Mouse (Mus musculus) midbrain, embryonic 16.5 days (tissue): ENCODE measurements around the gene Ap3b1. TPM values are rescaled to one million over a fixed set of nuclear protein-coding genes. Genes with fewer than 3 reads are reported as not detected.
A peak's percentile ranks its signal among the peaks of the same experiment; 100 is the strongest.
"Not testable (repeated sequence)": the region's sequence is repeated elsewhere in the genome, so short reads cannot be mapped to it uniquely, and the experiment has no call there.

Experiments used
- ATAC-seq: fragments of 200-750 bp; cut with Nextera tagmentation; 2 replicates; pipeline ENCODE4 v1.8.0; 2017; ENCODE audit warnings: moderate TSS enrichment
- H3K27ac ChIP-seq: fragments of 300-500 bp; sonication (generic); 2 replicates; pipeline ENCODE4 v1.5.1; 2014; ENCODE audit warnings: mild to moderate bottlenecking, low read length, mixed read lengths
- H3K27me3 ChIP-seq: fragments of 300-500 bp; sonication (generic); 2 replicates; pipeline ENCODE4 v1.6.1; 2014; ENCODE audit warnings: low read depth, low read length, mixed read lengths; ENCODE audit not compliant: control insufficient read depth, insufficient read depth
- H3K36me3 ChIP-seq: fragments of 300-500 bp; sonication (generic); 2 replicates; pipeline ENCODE4 v1.6.1; 2014; ENCODE audit warnings: mild to moderate bottlenecking, low read length, moderate library complexity, mixed read lengths; ENCODE audit not compliant: control insufficient read depth, insufficient read depth
- H3K4me1 ChIP-seq: fragments of 300-500 bp; sonication (generic); 2 replicates; pipeline ENCODE4 v1.6.1; 2014; ENCODE audit warnings: mild to moderate bottlenecking, low read length, mixed read lengths; ENCODE audit not compliant: control insufficient read depth, insufficient read depth
- H3K4me2 ChIP-seq: fragments of 300-500 bp; sonication (generic); 2 replicates; pipeline ENCODE4 v1.6.1; 2014; ENCODE audit warnings: mild to moderate bottlenecking, low read length, mixed read lengths
- H3K4me3 ChIP-seq: fragments of 300-500 bp; sonication (generic); 2 replicates; pipeline ENCODE4 v1.5.1; 2014; ENCODE audit warnings: low read depth, mild to moderate bottlenecking, low read length, moderate library complexity, mixed read lengths
- H3K9ac ChIP-seq: fragments of 300-500 bp; sonication (generic); 2 replicates; pipeline ENCODE4 v1.6.1; 2014; ENCODE audit warnings: low read depth, low read length, mixed read lengths
- H3K9me3 ChIP-seq: fragments of 300-500 bp; sonication (generic); replicated peaks from 2 replicates; pipeline ENCODE4 v1.6.1; 2014; ENCODE audit warnings: mild to moderate bottlenecking, low read length, mixed read lengths; ENCODE audit not compliant: control insufficient read depth, poor library complexity, severe bottlenecking
- WGBS: fragments of 180-500 bp; shearing (Covaris S2); extraction: QIAGEN DNeasy Blood & Tissue Kit; methylation state at CpG from one replicate; pipeline ENCODE4 v1.1.7; 2014; 5-methylcytosine and 5-hydroxymethylcytosine counted together
- polyA plus RNA-seq: library from polyadenylated mRNA; unstranded; fragments of >200 nt; fragmentation: Nextera tagmentation; extraction: Ambion mirVana; gene quantifications from 2 replicates; pipeline ENCODE4 v1.2.1, GENCODE M21; 2015

The Ap3b1 gene
- polyA plus RNA-seq, 1 experiment from 2014 or later = 27.2 TPM

GRCm38 (mm10) chr13:94338357-94338756 lies 20.4 kb upstream of the Ap3b1 start:
- Histone ChIP-seq H3K9me3 (no peaks in the 10 kb centered on the region), H3K4me3 (no peak overlapping the region), H3K4me1 (no peaks in the 10 kb centered on the region), H3K36me3 (no peaks in the 10 kb centered on the region), H3K27ac (no peak overlapping the region), H3K4me2 (no peak overlapping the region), H3K9ac (no peak overlapping the region), H3K27me3 (no peaks in the 10 kb centered on the region)
- ATAC-seq = no peak
- 73% methylated on average over 3 of the region's 3 CpGs for WGBS

DNA sequence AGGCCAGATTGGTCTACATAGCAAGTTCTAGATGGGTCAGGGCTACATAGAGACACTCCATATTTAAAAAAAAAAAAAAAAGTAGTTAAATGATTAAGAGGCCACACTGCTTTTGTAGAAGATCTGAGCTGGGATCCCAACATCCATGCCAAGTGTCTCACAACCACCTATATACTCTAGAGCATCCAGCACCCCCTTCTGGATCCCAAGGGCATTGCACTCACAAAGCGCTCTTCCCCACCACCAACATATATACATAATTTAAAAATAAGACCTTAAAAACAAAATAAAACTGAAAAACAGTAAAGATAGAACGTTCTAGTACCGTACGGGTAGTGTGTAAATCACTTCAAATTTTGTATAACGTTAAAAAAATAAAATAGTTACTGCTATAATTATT lies 15.6 kb upstream of the Ap3b1 start:
- H3K4me2 ChIP-seq = no peak overlapping the region
- no peaks in the 10 kb centered on the region for H3K9me3 ChIP-seq
- WGBS = 95% methylated on average over 5 of the region's 5 CpGs
- H3K4me3 ChIP-seq = no peak overlapping the region
- H3K27ac ChIP-seq = no peak overlapping the region
- no peaks in the 10 kb centered on the region for H3K27me3 ChIP-seq
- no peaks in the 10 kb centered on the region for H3K36me3 ChIP-seq
- no peaks in the 10 kb centered on the region for H3K4me1 ChIP-seq
- ATAC-seq = no peak
- H3K9ac ChIP-seq = no peak overlapping the region

GRCm38 (mm10) chr13:94344600-94344999 lies 14.2 kb upstream of the Ap3b1 start:
- not testable (repeated sequence) for H3K4me2 ChIP-seq, H3K4me3 ChIP-seq, H3K27ac ChIP-seq, H3K36me3 ChIP-seq, ATAC-seq, H3K4me1 ChIP-seq, H3K9me3 ChIP-seq, H3K27me3 ChIP-seq, H3K9ac ChIP-seq
- WGBS = 95% methylated on average over 14 of the region's 14 CpGs

- Histone ChIP-seq H3K9ac (no peak overlapping the region), H3K4me1 (peaks cover 8% of the 10 kb centered on the region), H3K9me3 (no peaks in the 10 kb centered on the region), H3K36me3 (no peaks in the 10 kb centered on the region), H3K27me3 (no peaks in the 10 kb centered on the region), H3K4me3 (no peak overlapping the region), H3K4me2 (no peak overlapping the region), H3K27ac (no peak overlapping the region)
- WGBS = 89% methylated on average over 3 of the region's 3 CpGs
- no peak for ATAC-seq
These were observed 4.2 kb upstream of the Ap3b1 start for GRCm38 (mm10) chr13:94354584-94354983.

- no peaks in the 10 kb centered on the region for H3K27me3 ChIP-seq
- WGBS = under 1% methylated on average over 9 of the region's 9 CpGs
- ATAC-seq = no peak
- peak overlapping the region; percentile 89 for H3K4me3 ChIP-seq
- peak overlapping the region; percentile 85 for H3K9ac ChIP-seq
- H3K9me3 ChIP-seq = no peaks in the 10 kb centered on the region
- H3K4me2 ChIP-seq = peak overlapping the region; percentile 89
- peak overlapping the region; percentile 85 for H3K27ac ChIP-seq
- peaks cover 15% of the 10 kb centered on the region for H3K4me1 ChIP-seq
- H3K36me3 ChIP-seq = no peaks in the 10 kb centered on the region
These were observed 709 bp upstream of the Ap3b1 start for GRCm38 (mm10) chr13:94358101-94358400.

- Histone ChIP-seq H3K4me1 (peaks cover 15% of the 10 kb centered on the region), H3K27me3 (no peaks in the 10 kb centered on the region), H3K36me3 (no peaks in the 10 kb centered on the region), H3K9ac (peak overlapping the region; percentile 85), H3K4me3 (peak overlapping the region; percentile 89), H3K4me2 (peak overlapping the region; percentile 89), H3K9me3 (no peaks in the 10 kb centered on the region), H3K27ac (peak overlapping the region; percentile 85)
- no peak for ATAC-seq
- WGBS = 17% methylated on average over 23 of the region's 25 CpGs
These were observed 641 bp downstream of the Ap3b1 start for GRCm38 (mm10) chr13:94359282-94359920.

GRCm38 (mm10) chr13:94361013-94361580 lies 2.3 kb downstream of the Ap3b1 start:
- not testable (repeated sequence) for H3K27me3 ChIP-seq, H3K9ac ChIP-seq, H3K9me3 ChIP-seq, H3K4me2 ChIP-seq, ATAC-seq, H3K4me3 ChIP-seq, H3K36me3 ChIP-seq, H3K27ac ChIP-seq
- H3K4me1 ChIP-seq = peaks cover 15% of the 10 kb centered on the region
- WGBS = 93% methylated on average over 10 of the region's 10 CpGs

- Histone ChIP-seq H3K27ac (no peak overlapping the region), H3K36me3 (no peaks in the 10 kb centered on the region), H3K4me3 (no peak overlapping the region), H3K9ac (no peak overlapping the region), H3K27me3 (no peaks in the 10 kb centered on the region), H3K9me3 (no peaks in the 10 kb centered on the region), H3K4me2 (no peak overlapping the region), H3K4me1 (peaks cover 9% of the 10 kb centered on the region)
- no peak for ATAC-seq
- WGBS = 92% methylated on average over 2 of the region's 2 CpGs
These were observed 5.6 kb downstream of the Ap3b1 start for GRCm38 (mm10) chr13:94364336-94364735.

- H3K4me3 ChIP-seq = no peak overlapping the region
- H3K9me3 ChIP-seq = no peaks in the 10 kb centered on the region
- no peak for ATAC-seq
- no peak overlapping the region for H3K4me2 ChIP-seq
- no peak overlapping the region for H3K9ac ChIP-seq
- 87% methylated on average over 13 of the region's 13 CpGs for WGBS
- no peaks in the 10 kb centered on the region for H3K27me3 ChIP-seq
- H3K4me1 ChIP-seq = no peaks in the 10 kb centered on the region
- no peaks in the 10 kb centered on the region for H3K36me3 ChIP-seq
- H3K27ac ChIP-seq = no peak overlapping the region
These were observed 6.5 kb downstream of the Ap3b1 start for GRCm38 (mm10) chr13:94365108-94365907.
